22 mouse cellular contexts compared by ENCODE assay signal in genomic region chr16:71489415-71489814, GRCm38 (mm10).
DNase-seq lines count a peak whose midpoint lies in the region; ATAC-seq and TF ChIP-seq lines count a peak whose summit lies in the region.
"Had no signal": no experiment of that assay in that cellular context is flagged by ENCODE, and none has a peak within 500 bp of the region (broad histone marks: within the 10 kb centered on the region; RNA-seq: fewer than 3 reads in every experiment).

No protein-coding gene starts in this region.

- no peak for TF ChIP-seq CTCF in kidney, adult 2 months (conservative IDR thresholded peaks at IDR 0.05; ENCODE audit: insufficient read depth, insufficient read length, low read depth, low read length)
- TF ChIP-seq CTCF in kidney, postnatal 0 days (IDR thresholded peaks at IDR 0.05; ENCODE audit: low read depth), result no peak
- TF ChIP-seq CTCF in liver, adult 2 months (IDR thresholded peaks at IDR 0.05; ENCODE audit: low read depth, low read length), result no peak

- H3K4me2 ChIP-seq in kidney, embryonic 15.5 days, result no peak overlapping the region
- H3K4me2 ChIP-seq in kidney, embryonic 16.5 days (replicated peaks; ENCODE audit: low read depth, low read length), result no peak overlapping the region
- no peak overlapping the region for H3K4me2 ChIP-seq in kidney, postnatal 0 days (ENCODE audit: low read length)
- H3K4me2 ChIP-seq in liver, embryonic 11.5 days, result no peak overlapping the region

- H3K79me2 ChIP-seq in liver, adult 2 months (ENCODE audit: control insufficient read depth, insufficient read depth, low read length), result no peaks in the 10 kb centered on the region

- H3K4me1 ChIP-seq in kidney, embryonic 15.5 days, result no peaks in the 10 kb centered on the region
- H3K4me1 ChIP-seq in kidney, embryonic 16.5 days (ENCODE audit: insufficient read depth, low read length), result no peaks in the 10 kb centered on the region
- no peaks in the 10 kb centered on the region for H3K4me1 ChIP-seq in kidney, adult 2 months (ENCODE audit: control insufficient read depth, insufficient read depth, low read length)
- no peaks in the 10 kb centered on the region for H3K4me1 ChIP-seq in kidney, postnatal 0 days (replicated peaks; ENCODE audit: insufficient read depth, low read length)
- no peaks in the 10 kb centered on the region for H3K4me1 ChIP-seq in liver, adult 2 months (ENCODE audit: control insufficient read depth, insufficient read depth, low read length)
- no peaks in the 10 kb centered on the region for H3K4me1 ChIP-seq in liver, embryonic 11.5 days (replicated peaks; ENCODE audit: control insufficient read depth, insufficient read depth, low read length)

- WGBS in kidney, embryonic 15.5 days, result 76% methylated on average over 3 of the region's 3 CpGs
- WGBS in kidney, embryonic 16.5 days, result 73% methylated on average over 3 of the region's 3 CpGs
- WGBS in kidney, adult 2 months, result 65% methylated on average over 3 of the region's 3 CpGs
- WGBS in kidney, postnatal 0 days, result 72% methylated on average over 3 of the region's 3 CpGs
- WGBS in liver, adult 2 months, result 76% methylated on average over 3 of the region's 3 CpGs
- WGBS in liver, embryonic 11.5 days, result 93% methylated on average over 3 of the region's 3 CpGs

- no peak for DNase-seq in kidney, postnatal 10 days
- no peak for DNase-seq in kidney, adult 2 months
- DNase-seq in kidney, postnatal 0 days (ENCODE audit: low spot score), result peak; percentile 3
- no peak for DNase-seq in kidney, adult 18-20 months
- peak; percentile 56 for DNase-seq in liver, adult 2 months (ENCODE audit: extremely low read depth, low read depth, low spot score)
- DNase-seq in liver, embryonic 11.5 days (ENCODE audit: low spot score), result no peak
- DNase-seq: adrenal gland, adult 2 months; adrenal gland, adult 8-10 months; adrenal gland, postnatal 10 days; adrenal gland, postnatal 14 days; adrenal gland, postnatal 25 days; adrenal gland, postnatal 36 days; B cell, adult 2 months; cerebellum, adult 11 months; cerebellum, adult 11-12 months had no signal

- TF ChIP-seq POLR2A in kidney, adult 2 months (IDR thresholded peaks at IDR 0.05; ENCODE audit: low read depth, low read length), result no peak
- TF ChIP-seq POLR2A in liver, adult 2 months (IDR thresholded peaks at IDR 0.05; ENCODE audit: extremely low read depth, insufficient read depth, low read length), result no peak

- no peak overlapping the region for H3K9ac ChIP-seq in kidney, embryonic 15.5 days
- no peak overlapping the region for H3K9ac ChIP-seq in kidney, embryonic 16.5 days (replicated peaks; ENCODE audit: low read length)
- H3K9ac ChIP-seq in kidney, postnatal 0 days (ENCODE audit: low read depth, low read length), result no peak overlapping the region
- H3K9ac ChIP-seq in liver, adult 2 months (ENCODE audit: low read depth, low read length), result no peak overlapping the region
- H3K9ac ChIP-seq in liver, embryonic 11.5 days (ENCODE audit: low read depth, low read length), result no peak overlapping the region

- H3K9me3 ChIP-seq in kidney, embryonic 15.5 days (replicated peaks), result no peaks in the 10 kb centered on the region
- H3K9me3 ChIP-seq in kidney, embryonic 16.5 days (ENCODE audit: low read length), result no peaks in the 10 kb centered on the region
- no peaks in the 10 kb centered on the region for H3K9me3 ChIP-seq in kidney, postnatal 0 days (replicated peaks; ENCODE audit: low read length)
- no peaks in the 10 kb centered on the region for H3K9me3 ChIP-seq in liver, embryonic 11.5 days (ENCODE audit: control insufficient read depth, low read length)

- no peak overlapping the region for H3K27ac ChIP-seq in kidney, embryonic 15.5 days
- H3K27ac ChIP-seq in kidney, embryonic 16.5 days (ENCODE audit: low read length), result no peak overlapping the region
- no peak overlapping the region for H3K27ac ChIP-seq in kidney, adult 2 months (ENCODE audit: insufficient read depth, low read depth, low read length)
- H3K27ac ChIP-seq in kidney, postnatal 0 days, result no peak overlapping the region
- H3K27ac ChIP-seq in liver, adult 2 months (replicated peaks; ENCODE audit: insufficient read depth, low read depth, low read length), result no peak overlapping the region
- no peak overlapping the region for H3K27ac ChIP-seq in liver, embryonic 11.5 days (ENCODE audit: low read depth, low read length)

- H3K4me3 ChIP-seq in kidney, embryonic 15.5 days (replicated peaks), result no peak overlapping the region
- H3K4me3 ChIP-seq in kidney, embryonic 16.5 days (ENCODE audit: low read length), result no peak overlapping the region
- H3K4me3 ChIP-seq in kidney, adult 2 months (ENCODE audit: insufficient read depth, low read depth, low read length), result no peak overlapping the region
- no peak overlapping the region for H3K4me3 ChIP-seq in kidney, postnatal 0 days (replicated peaks; ENCODE audit: low read depth, low read length)
- no peak overlapping the region for H3K4me3 ChIP-seq in liver, adult 2 months (ENCODE audit: insufficient read depth, low read depth, low read length)
- no peak overlapping the region for H3K4me3 ChIP-seq in liver, embryonic 11.5 days (ENCODE audit: low read depth, low read length)

- no peaks in the 10 kb centered on the region for H3K36me3 ChIP-seq in kidney, embryonic 15.5 days
- H3K36me3 ChIP-seq in kidney, embryonic 16.5 days (ENCODE audit: insufficient read depth, low read length), result no peaks in the 10 kb centered on the region
- H3K36me3 ChIP-seq in kidney, adult 2 months (ENCODE audit: control insufficient read depth, insufficient read depth, low read length), result no peaks in the 10 kb centered on the region
- H3K36me3 ChIP-seq in kidney, postnatal 0 days (ENCODE audit: insufficient read depth, low read length), result no peaks in the 10 kb centered on the region
- no peaks in the 10 kb centered on the region for H3K36me3 ChIP-seq in liver, adult 2 months (ENCODE audit: control insufficient read depth, insufficient read depth, low read length)
- no peaks in the 10 kb centered on the region for H3K36me3 ChIP-seq in liver, embryonic 11.5 days (ENCODE audit: control insufficient read depth, insufficient read depth, low read length)
- H3K36me3 ChIP-seq: G1E had no signal

- no peaks in the 10 kb centered on the region for H3K27me3 ChIP-seq in kidney, embryonic 15.5 days
- H3K27me3 ChIP-seq in kidney, embryonic 16.5 days (ENCODE audit: insufficient read depth, low read length), result no peaks in the 10 kb centered on the region
- H3K27me3 ChIP-seq in kidney, adult 2 months (replicated peaks; ENCODE audit: control insufficient read depth, insufficient read depth, low read length), result no peaks in the 10 kb centered on the region
- no peaks in the 10 kb centered on the region for H3K27me3 ChIP-seq in kidney, postnatal 0 days (ENCODE audit: insufficient read depth, low read length)
- no peaks in the 10 kb centered on the region for H3K27me3 ChIP-seq in liver, adult 2 months (ENCODE audit: control insufficient read depth, insufficient read depth, low read length)
- no peaks in the 10 kb centered on the region for H3K27me3 ChIP-seq in liver, embryonic 11.5 days (replicated peaks; ENCODE audit: control insufficient read depth, insufficient read depth, low read length)
- H3K27me3 ChIP-seq: CH12.LX, Patski had no signal

- ATAC-seq in kidney, embryonic 15.5 days (replicated peaks; ENCODE audit: low FRiP score), result 0 out of 2 replicates have a peak, but pooled peaks have one; percentile 56
- peak; percentile 42; the same call in 1 of the 2 replicates for ATAC-seq in kidney, embryonic 16.5 days (ENCODE audit: low FRiP score, low TSS enrichment)
- ATAC-seq in kidney, postnatal 0 days (replicated peaks; ENCODE audit: low FRiP score, low read depth), result no peak
- ATAC-seq in liver, embryonic 11.5 days (replicated peaks; ENCODE audit: low FRiP score), result no peak
- ATAC-seq: activated CD4-positive, CD25-positive, alpha-beta regulatory T cell, adult 4 months; CD4-positive, CD25-positive, alpha-beta regulatory T cell, adult 4 months; Patski had no signal

Comparison
In these comparisons a context has a peak if more than half of its experiments do, and no peak if none do; other contexts are left out.
1. ATAC-seq: peak in kidney, embryonic 15.5 days (single experiment) and kidney, embryonic 16.5 days (single experiment); none in kidney, postnatal 0 days (single experiment) and liver, embryonic 11.5 days (single experiment).
2. DNase-seq: peak in kidney, postnatal 0 days (single experiment) and liver, adult 2 months (single experiment); none in kidney, postnatal 10 days (single experiment), kidney, adult 2 months (single experiment), kidney, adult 18-20 months (single experiment) and liver, embryonic 11.5 days (single experiment).